In genomic region chr11:69110319-69111046, GRCm38 (mm10) we compare ENCODE assay signal across 8 mouse cellular contexts. TPM values are rescaled to one million over a fixed set of nuclear protein-coding genes. Genes with fewer than 3 reads are reported as not detected.
A peak's percentile ranks its signal among the peaks of the same experiment; 100 is the strongest.
DNase-seq lines count a peak whose midpoint lies in the region; ATAC-seq and TF ChIP-seq lines count a peak whose summit lies in the region.

No protein-coding gene starts in this region.

- peaks cover 12% of the 10 kb centered on the region; the same call in 1 of the 2 replicates for H3K27me3 ChIP-seq in embryonic facial prominence, embryonic 13.5 days
- H3K27me3 ChIP-seq in liver, adult 2 months (ENCODE audit: control insufficient read depth, insufficient read depth, low read length) = no peaks in the 10 kb centered on the region

- peak overlapping the region; percentile 22; the same call in 1 of the 2 replicates for H3K27ac ChIP-seq in embryonic facial prominence, embryonic 13.5 days
- no peak overlapping the region for H3K27ac ChIP-seq in liver, adult 2 months (replicated peaks; ENCODE audit: insufficient read depth, low read depth, low read length)

- no peaks in the 10 kb centered on the region for H3K9me3 ChIP-seq in embryonic facial prominence, embryonic 13.5 days

- H3K9ac ChIP-seq in embryonic facial prominence, embryonic 13.5 days = peak overlapping the region; percentile 62
- H3K9ac ChIP-seq in liver, adult 2 months (ENCODE audit: low read depth, low read length) = no peak overlapping the region

- ATAC-seq in embryonic facial prominence, embryonic 13.5 days (ENCODE audit: insufficient number of reproducible peaks, insufficient read depth, low FRiP score, low TSS enrichment, low read depth) = no peak; the same call in 1 of the 2 replicates
- 0 out of 2 replicates have a peak, but pooled peaks have one; percentile 28 for ATAC-seq in monocyte, adult 5-6 weeks (replicated peaks; ENCODE audit: insufficient number of reproducible peaks, low FRiP score, low TSS enrichment, poor library complexity, severe bottlenecking)

- peak overlapping the region; percentile 47 for H3K4me3 ChIP-seq in embryonic facial prominence, embryonic 13.5 days
- H3K4me3 ChIP-seq in liver, adult 2 months (ENCODE audit: insufficient read depth, low read depth, low read length) = no peak overlapping the region; the same call in 1 of the 2 replicates

- 0 out of 2 replicates have a peak, but pooled peaks have one; percentile 13 for TF ChIP-seq POLR2A in liver, adult 2 months (IDR thresholded peaks at IDR 0.05; ENCODE audit: extremely low read depth, insufficient read depth, low read length)

- no peaks in the 10 kb centered on the region for H3K79me2 ChIP-seq in liver, adult 2 months (ENCODE audit: control insufficient read depth, insufficient read depth, low read length)

- WGBS in embryonic facial prominence, embryonic 13.5 days = under 1% methylated on average over 30 of the region's 30 CpGs
- WGBS in liver, adult 2 months = 7% methylated on average over 30 of the region's 30 CpGs

- peaks cover 8% of the 10 kb centered on the region for H3K4me1 ChIP-seq in embryonic facial prominence, embryonic 13.5 days
- peaks cover 10% of the 10 kb centered on the region for H3K4me1 ChIP-seq in liver, adult 2 months (ENCODE audit: control insufficient read depth, insufficient read depth, low read length)

- peak; percentile 86 for DNase-seq in 3134 (ENCODE audit: extremely low read depth, insufficient read length, low spot score)
- DNase-seq in adrenal gland, postnatal 14 days = peak; percentile 96
- DNase-seq in heart, adult 8-10 months (ENCODE audit: low spot score) = peak; percentile 93
- DNase-seq in kidney, adult 8-10 months = peak; percentile 84 to 94
- peak; percentile 78 for DNase-seq in liver, adult 2 months (ENCODE audit: extremely low read depth, low read depth, low spot score)
- peak; percentile 84 to 89 for DNase-seq in spleen, postnatal 36 days (ENCODE audit: low spot score in 2 of 2)

- no peak for TF ChIP-seq CTCF in liver, adult 2 months (IDR thresholded peaks at IDR 0.05; ENCODE audit: low read depth, low read length)

- H3K36me3 ChIP-seq in embryonic facial prominence, embryonic 13.5 days = peaks cover 42% of the 10 kb centered on the region
- peaks cover 30% of the 10 kb centered on the region for H3K36me3 ChIP-seq in liver, adult 2 months (ENCODE audit: control insufficient read depth, insufficient read depth, low read length)

- H3K4me2 ChIP-seq in embryonic facial prominence, embryonic 13.5 days = peak overlapping the region; percentile 60

RNA-seq across cellular contexts. Expression of gene Hes7, which starts 9.7 kb away (rescaled TPM):
- 0.37 TPM in 1 of 2 replicates, not detected in the other for total RNA-seq in adrenal gland, postnatal 14 days (2021)
- 0.44 and 0.47 TPM in 2 replicates for polyA plus RNA-seq in embryonic facial prominence, embryonic 13.5 days (2015; fragmentation: Nextera tagmentation; extraction: Ambion mirVana)
- total RNA-seq in heart, adult 8-10 months (2022) = under 1 TPM in 1 of 4 experiments, not detected in 3; 0.12 TPM
- total RNA-seq in liver, adult 2 months (2014; rRNA removed) = not detected in 2 replicates
- 0.05 TPM in 1 of 2 replicates, not detected in the other for polyA plus RNA-seq in liver, adult 2 months (2012; rRNA removed)
- total RNA-seq in monocyte, adult 5-6 weeks (2017) = 0.49 TPM in 1 of 3 replicates, not detected in the others

RNA-seq across cellular contexts. Expression of gene 9130213A22Rik, which starts 11.9 kb away (rescaled TPM):
- 0.38 and 0.41 TPM in 2 replicates for total RNA-seq in adrenal gland, postnatal 14 days (2021)
- polyA plus RNA-seq in embryonic facial prominence, embryonic 13.5 days (2015; fragmentation: Nextera tagmentation; extraction: Ambion mirVana) = 0.13 and 0.17 TPM in 2 replicates
- total RNA-seq in heart, adult 8-10 months (2022) = under 1 TPM; 0.16 to 0.60 (median 0.38) TPM
- total RNA-seq in liver, adult 2 months (2014; rRNA removed) = 0.13 TPM in 1 of 2 replicates, not detected in the other
- 0.05 and 0.10 TPM in 2 replicates for polyA plus RNA-seq in liver, adult 2 months (2012; rRNA removed)
- total RNA-seq in monocyte, adult 5-6 weeks (2017) = not detected in 3 replicates

RNA-seq across cellular contexts. Expression of gene Aloxe3, which starts 15.2 kb away (rescaled TPM):
- 1.2 and 1.6 TPM in 2 replicates for total RNA-seq in adrenal gland, postnatal 14 days (2021)
- 1.1 TPM in 2 replicates for polyA plus RNA-seq in embryonic facial prominence, embryonic 13.5 days (2015; fragmentation: Nextera tagmentation; extraction: Ambion mirVana)
- not detected for total RNA-seq in heart, adult 8-10 months (2022)
- total RNA-seq in liver, adult 2 months (2014; rRNA removed) = not detected in 2 replicates
- polyA plus RNA-seq in liver, adult 2 months (2012; rRNA removed) = 0.09 TPM in 1 of 2 replicates, not detected in the other
- total RNA-seq in monocyte, adult 5-6 weeks (2017) = 0.32 to 0.57 TPM in 2 of 3 replicates, not detected in the other

RNA-seq across cellular contexts. Expression of gene Per1, which starts 15.5 kb away (rescaled TPM):
- total RNA-seq in adrenal gland, postnatal 14 days (2021) = 116 and 118 TPM in 2 replicates
- 11.1 and 11.5 TPM in 2 replicates for polyA plus RNA-seq in embryonic facial prominence, embryonic 13.5 days (2015; fragmentation: Nextera tagmentation; extraction: Ambion mirVana)
- total RNA-seq in heart, adult 8-10 months (2022) = 10 to 100 TPM; 33.3 to 81.2 (median 48.5) TPM
- total RNA-seq in liver, adult 2 months (2014; rRNA removed) = 8.0 and 9.0 TPM in 2 replicates
- 4.6 and 6.9 TPM in 2 replicates for polyA plus RNA-seq in liver, adult 2 months (2012; rRNA removed)
- 44.9 to 89.7 TPM (median 81.1 TPM) in 3 replicates for total RNA-seq in monocyte, adult 5-6 weeks (2017)

RNA-seq across cellular contexts. Expression of gene Vamp2, which starts 22.2 kb away (rescaled TPM):
- total RNA-seq in adrenal gland, postnatal 14 days (2021) = 111 and 139 TPM in 2 replicates
- 91.5 and 101 TPM in 2 replicates for polyA plus RNA-seq in embryonic facial prominence, embryonic 13.5 days (2015; fragmentation: Nextera tagmentation; extraction: Ambion mirVana)
- total RNA-seq in heart, adult 8-10 months (2022) = 10 to 100 TPM; 57.1 to 72.2 (median 68.6) TPM
- 5.2 and 6.4 TPM in 2 replicates for total RNA-seq in liver, adult 2 months (2014; rRNA removed)
- polyA plus RNA-seq in liver, adult 2 months (2012; rRNA removed) = 21.7 and 36.9 TPM in 2 replicates
- total RNA-seq in monocyte, adult 5-6 weeks (2017) = 13.1 to 89.9 TPM (median 23.6 TPM) in 3 replicates
